30 mouse cellular contexts compared by ENCODE assay signal in genomic region chr6:81655205-81655604, GRCm38 (mm10).
"Had no signal": no experiment of that assay in that cellular context is flagged by ENCODE, and none has a peak within 500 bp of the region (broad histone marks: within the 10 kb centered on the region; RNA-seq: fewer than 3 reads in every experiment).

No protein-coding gene starts in this region.

- H3K27me3 ChIP-seq: limb, embryonic 12.5 days; limb, embryonic 13.5 days; limb, embryonic 15.5 days; liver, embryonic 13.5 days; liver, embryonic 15.5 days; lung, embryonic 15.5 days; megakaryocyte, embryonic 14.5 days; midbrain, embryonic 12.5 days; midbrain, embryonic 13.5 days; midbrain, embryonic 15.5 days; neural tube, embryonic 12.5 days had no signal

- H3K27ac ChIP-seq: left cerebral cortex, adult 2 months; limb, embryonic 10.5 days; limb, embryonic 12.5 days; limb, embryonic 13.5 days; limb, embryonic 15.5 days; liver, embryonic 13.5 days; liver, embryonic 14.5 days; liver, embryonic 15.5 days; lung, embryonic 15.5 days; macrophage; midbrain, embryonic 10.5 days; midbrain, embryonic 12.5 days; midbrain, embryonic 13.5 days; midbrain, embryonic 15.5 days; neural tube, embryonic 12.5 days had no signal

- DNase-seq: left cerebral cortex, postnatal 4 days; liver; liver, embryonic 13.5 days; lung, adult 18-20 months; lung, adult 2 months; lung, embryonic 14.5 days; lung, postnatal 10 days; lung, postnatal 14 days; lung, postnatal 36 days; lung, postnatal 4 days; midbrain, embryonic 14.5 days had no signal

- H3K36me3 ChIP-seq: limb, embryonic 10.5 days; limb, embryonic 12.5 days; limb, embryonic 13.5 days; limb, embryonic 15.5 days; liver, embryonic 13.5 days; liver, embryonic 15.5 days; lung, embryonic 15.5 days; midbrain, embryonic 10.5 days; midbrain, embryonic 12.5 days; midbrain, embryonic 13.5 days; midbrain, embryonic 15.5 days; neural tube, embryonic 12.5 days had no signal

- H3K4me1 ChIP-seq: limb, embryonic 10.5 days; limb, embryonic 12.5 days; limb, embryonic 13.5 days; limb, embryonic 15.5 days; liver, embryonic 13.5 days; liver, embryonic 15.5 days; lung, embryonic 15.5 days; megakaryocyte, embryonic 14.5 days had no signal

- H3K9me3 ChIP-seq: limb, embryonic 10.5 days; limb, embryonic 12.5 days; limb, embryonic 13.5 days; limb, embryonic 15.5 days; liver, embryonic 13.5 days; liver, embryonic 15.5 days; lung, embryonic 15.5 days; midbrain, embryonic 10.5 days; midbrain, embryonic 12.5 days; midbrain, embryonic 13.5 days; midbrain, embryonic 15.5 days; neural tube, embryonic 12.5 days had no signal

- H3K9ac ChIP-seq: limb, embryonic 12.5 days; limb, embryonic 13.5 days; limb, embryonic 15.5 days; liver, embryonic 13.5 days; liver, embryonic 14.5 days; liver, embryonic 15.5 days; lung, embryonic 14.5 days; lung, embryonic 15.5 days; midbrain, embryonic 12.5 days; midbrain, embryonic 13.5 days; midbrain, embryonic 15.5 days; neural tube, embryonic 12.5 days had no signal

- H3K4me3 ChIP-seq: left cerebral cortex, adult 2 months; limb, embryonic 10.5 days; limb, embryonic 12.5 days; limb, embryonic 13.5 days; limb, embryonic 15.5 days; liver, embryonic 13.5 days; liver, embryonic 15.5 days; lung, embryonic 15.5 days; megakaryocyte, embryonic 14.5 days; midbrain, embryonic 10.5 days; midbrain, embryonic 12.5 days; midbrain, embryonic 13.5 days; midbrain, embryonic 15.5 days; myocyte; neural tube, embryonic 12.5 days had no signal

- ATAC-seq: lung, postnatal 0 days; midbrain, embryonic 13.5 days; midbrain, embryonic 15.5 days; midbrain, embryonic 16.5 days had no signal

- H3K4me2 ChIP-seq: limb, embryonic 12.5 days; limb, embryonic 13.5 days; limb, embryonic 15.5 days; liver, embryonic 13.5 days; liver, embryonic 15.5 days; lung, embryonic 14.5 days; lung, embryonic 15.5 days; midbrain, embryonic 11.5 days; midbrain, embryonic 12.5 days; midbrain, embryonic 13.5 days; midbrain, embryonic 15.5 days; neural tube, embryonic 12.5 days had no signal
